Mouse (Mus musculus) kidney, embryonic 14.5 days (tissue): ENCODE measurements at regions not wholly inside any gene's neighbourhood (a gene's known extent, or its start where the extent isn't known, plus 50 kb on each side); places are given as distances from the start of the nearest gene placed in this dataset.

Source experiments
- ATAC-seq: fragments of 200-750 bp; cut with Nextera tagmentation; 2 replicates; pipeline ENCODE4 v1.8.0; 2017; ENCODE audit warnings: moderate number of reproducible peaks, mild to moderate bottlenecking, moderate TSS enrichment, moderate library complexity; ENCODE audit not compliant: low FRiP score, low TSS enrichment
- H3K27ac ChIP-seq: fragments of 300-500 bp; sonication (generic); 2 replicates; pipeline ENCODE4 v1.5.1; 2014; ENCODE audit warnings: low read depth, mild to moderate bottlenecking, low read length, moderate library complexity, mixed read lengths
- H3K27me3 ChIP-seq: fragments of 300-500 bp; sonication (generic); 2 replicates; pipeline ENCODE4 v1.6.1; 2014; ENCODE audit warnings: mild to moderate bottlenecking, low read length; ENCODE audit not compliant: control insufficient read depth, insufficient read depth
- H3K36me3 ChIP-seq: fragments of 300-500 bp; sonication (generic); 2 replicates; pipeline ENCODE4 v1.6.1; 2014; ENCODE audit warnings: low read length, mixed read lengths; ENCODE audit not compliant: control insufficient read depth, insufficient read depth
- H3K4me1 ChIP-seq: fragments of 300-500 bp; sonication (generic); 2 replicates; pipeline ENCODE4 v1.6.1; 2014; ENCODE audit warnings: low read length, mixed read lengths; ENCODE audit not compliant: control insufficient read depth, insufficient read depth
- H3K4me2 ChIP-seq: fragments of 300-500 bp; sonication (generic); replicated peaks from 2 replicates; pipeline ENCODE4 v1.6.1; 2014; ENCODE audit warnings: low read depth, mild to moderate bottlenecking, low read length
- H3K4me3 ChIP-seq: fragments of 300-500 bp; sonication (generic); 2 replicates; pipeline ENCODE4 v1.5.1; 2014; ENCODE audit warnings: mild to moderate bottlenecking, low read length
- H3K9ac ChIP-seq: fragments of 300-500 bp; sonication (generic); 2 replicates; pipeline ENCODE4 v1.6.1; 2014; ENCODE audit warnings: low read depth, mild to moderate bottlenecking, low read length, moderate library complexity
- H3K9me3 ChIP-seq: fragments of 300-500 bp; sonication (generic); 2 replicates; pipeline ENCODE4 v1.6.1; 2016; ENCODE audit warnings: low read length; ENCODE audit not compliant: control insufficient read depth
- WGBS: fragments of 180-500 bp; shearing (Covaris S2); extraction: QIAGEN DNeasy Blood & Tissue Kit; methylation state at CpG from one replicate; pipeline ENCODE4 v1.1.7; 2014; 5-methylcytosine and 5-hydroxymethylcytosine counted together

DNA sequence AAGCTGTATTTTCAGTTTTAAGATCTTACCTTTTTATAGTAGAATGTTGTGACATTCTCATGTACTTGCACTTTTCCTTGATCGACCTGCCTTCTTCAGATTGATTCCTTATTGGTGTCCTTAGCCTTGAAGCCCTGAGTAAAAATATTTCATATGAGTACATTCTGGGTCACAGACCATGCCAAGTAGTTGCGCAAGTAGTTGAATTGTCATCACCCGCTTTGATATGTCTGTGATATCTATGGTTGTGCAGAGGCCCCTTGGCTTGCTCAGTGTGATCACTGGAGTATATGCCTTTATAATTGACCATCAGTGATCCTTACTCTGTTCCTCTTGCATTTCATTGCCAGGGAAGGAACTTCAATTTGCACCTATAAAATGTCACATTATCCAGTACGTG is 131.1 kb upstream of the Reg3g start:
- WGBS = 88% methylated on average over 4 of the region's 4 CpGs
- no peak for ATAC-seq
- no peaks in the 10 kb centered on the region for H3K27me3 ChIP-seq
- no peaks in the 10 kb centered on the region for H3K4me1 ChIP-seq
- no peaks in the 10 kb centered on the region for H3K9me3 ChIP-seq
- H3K9ac ChIP-seq = no peak overlapping the region
- no peak overlapping the region for H3K4me2 ChIP-seq
- H3K4me3 ChIP-seq = no peak overlapping the region
- H3K27ac ChIP-seq = no peak overlapping the region
- H3K36me3 ChIP-seq = no peaks in the 10 kb centered on the region

DNA sequence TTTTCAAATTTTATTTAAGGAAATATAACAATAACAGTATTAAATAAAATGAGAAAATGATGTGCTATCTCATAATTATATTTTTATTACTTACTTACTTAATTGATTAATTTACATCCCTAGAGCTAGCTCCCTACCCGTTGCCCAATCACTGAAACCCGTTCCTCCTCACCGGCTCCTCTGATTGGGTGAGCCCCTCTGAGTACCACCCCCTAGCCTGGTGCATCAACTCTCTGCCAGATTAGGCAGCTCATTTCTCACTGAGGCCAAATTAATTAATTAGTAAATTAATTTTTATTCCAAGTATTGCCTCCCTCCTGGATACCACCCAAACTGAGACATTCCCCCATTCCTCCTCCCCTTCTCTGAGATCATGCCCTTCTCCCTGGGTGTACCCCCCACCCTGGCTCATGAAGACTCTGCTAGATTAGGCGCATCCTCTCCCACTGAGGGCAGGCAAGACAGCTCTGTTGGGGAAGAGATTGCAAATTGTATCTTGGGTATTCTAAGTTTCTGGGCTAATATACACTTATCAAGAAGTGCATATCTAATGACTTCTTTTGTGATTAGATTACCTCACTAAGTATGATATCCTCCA is 101.4 kb upstream of the Reg3g start:
- Histone ChIP-seq H3K9ac (no peak overlapping the region), H3K4me2 (no peak overlapping the region), H3K36me3 (no peaks in the 10 kb centered on the region), H3K27me3 (no peaks in the 10 kb centered on the region), H3K9me3 (no peaks in the 10 kb centered on the region), H3K27ac (no peak overlapping the region), H3K4me3 (no peak overlapping the region), H3K4me1 (no peaks in the 10 kb centered on the region)
- 95% methylated on average over 4 of the region's 4 CpGs for WGBS
- ATAC-seq = no peak

DNA sequence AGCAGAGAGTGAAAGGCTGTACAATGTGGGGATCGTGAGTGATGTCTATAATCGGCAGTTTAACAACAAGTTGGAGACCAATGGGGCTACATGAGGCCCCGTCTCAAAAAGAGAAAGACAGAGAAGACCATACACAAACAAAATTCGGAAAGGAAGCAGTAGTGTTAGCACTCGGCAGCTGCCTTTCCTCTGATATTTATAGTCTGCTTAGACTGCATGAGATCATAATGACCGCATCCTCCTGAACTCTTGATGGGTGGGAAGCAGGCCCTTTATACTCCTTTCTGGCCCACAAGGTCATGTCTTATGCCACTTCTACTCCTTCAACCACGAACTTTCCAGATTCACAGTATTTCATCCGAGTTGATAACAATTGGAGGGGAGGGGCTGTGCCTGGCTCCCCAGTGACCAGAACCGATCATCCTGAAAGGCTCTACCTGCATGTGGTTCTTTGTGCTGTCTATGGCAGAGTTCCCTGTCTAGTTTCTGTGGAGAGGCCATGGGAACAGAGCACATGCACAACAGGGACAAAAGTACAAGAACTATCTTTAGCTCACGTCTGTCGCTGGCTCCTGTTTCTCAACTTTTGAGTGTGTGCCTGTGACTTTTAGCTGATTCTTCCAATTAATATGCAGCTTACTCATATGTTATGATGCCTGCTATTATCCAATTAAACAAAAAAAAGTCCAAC is 84.5 kb upstream of the Reg3g start:
- 0 out of 2 replicates have a peak, but pooled peaks cover 4% of the 10 kb centered on the region for H3K4me1 ChIP-seq
- H3K9ac ChIP-seq = no peak overlapping the region
- no peak overlapping the region for H3K4me3 ChIP-seq
- H3K27me3 ChIP-seq = no peaks in the 10 kb centered on the region
- no peaks in the 10 kb centered on the region for H3K36me3 ChIP-seq
- H3K4me2 ChIP-seq = no peak overlapping the region
- 0 out of 2 replicates have a peak, but pooled peaks have one; percentile 46 for ATAC-seq
- H3K9me3 ChIP-seq = no peaks in the 10 kb centered on the region
- no peak overlapping the region for H3K27ac ChIP-seq
- WGBS = 37% methylated on average over 11 of the region's 11 CpGs

DNA sequence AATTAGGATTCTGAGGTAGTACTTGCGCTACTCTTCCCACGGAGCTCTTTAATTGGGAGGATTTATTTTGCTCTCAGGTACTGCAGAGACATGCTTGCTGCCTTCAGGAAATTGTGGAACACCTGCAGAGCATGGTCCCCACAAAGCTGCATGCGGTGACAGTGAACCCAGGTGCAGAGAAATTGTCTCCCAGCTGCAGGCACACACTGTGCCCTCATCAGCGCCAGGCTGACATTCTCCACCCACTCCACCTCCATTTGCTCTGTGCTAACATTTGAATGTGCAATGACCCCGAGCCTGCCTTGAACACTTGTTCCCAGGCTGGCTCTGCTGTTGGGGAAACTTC is 83.7 kb upstream of the Reg3g start:
- ATAC-seq = peak; percentile 57; the same call in 1 of the 2 replicates
- Histone ChIP-seq H3K27me3 (no peaks in the 10 kb centered on the region), H3K4me2 (no peak overlapping the region), H3K27ac (no peak overlapping the region), H3K9ac (no peak overlapping the region), H3K36me3 (no peaks in the 10 kb centered on the region), H3K9me3 (no peaks in the 10 kb centered on the region), H3K4me3 (no peak overlapping the region), H3K4me1 (0 out of 2 replicates have a peak, but pooled peaks cover 4% of the 10 kb centered on the region)
- 27% methylated on average over 5 of the region's 5 CpGs for WGBS

DNA sequence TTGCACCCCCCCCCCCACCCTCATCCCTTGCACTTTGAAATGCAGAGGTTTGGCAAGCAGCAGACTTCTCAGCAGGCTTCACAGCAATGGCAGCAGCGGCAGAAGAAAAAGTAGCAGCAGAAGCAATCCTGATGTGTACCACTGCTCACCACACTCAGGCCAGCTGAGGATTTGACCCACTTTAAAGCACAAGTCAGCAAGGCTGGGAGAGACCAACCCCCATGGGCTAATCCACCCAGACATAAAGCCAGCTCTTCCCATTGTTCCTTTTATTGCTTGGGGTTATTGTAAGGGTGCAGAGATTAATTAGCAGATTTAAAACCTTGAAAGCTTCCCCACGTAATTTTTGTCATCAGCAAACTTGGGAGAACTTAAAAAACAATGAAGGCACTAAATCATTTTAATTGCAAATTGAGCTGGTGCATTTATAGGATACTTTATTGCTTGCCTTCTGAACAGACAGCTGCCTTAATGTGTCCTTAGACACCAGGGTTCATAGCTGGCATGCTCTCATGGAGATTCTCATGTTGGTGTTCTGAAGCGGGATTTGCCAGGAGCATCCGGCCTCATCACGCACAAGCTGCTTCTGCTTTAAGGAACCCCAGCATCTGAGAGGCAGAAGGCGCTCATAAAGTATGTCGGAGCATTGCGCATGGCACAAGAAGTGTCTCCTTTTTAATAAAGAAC is 83.1 kb upstream of the Reg3g start:
- 23% methylated on average over 8 of the region's 8 CpGs for WGBS
- H3K27ac ChIP-seq = no peak overlapping the region
- no peaks in the 10 kb centered on the region for H3K27me3 ChIP-seq
- no peak overlapping the region for H3K4me3 ChIP-seq
- H3K9ac ChIP-seq = no peak overlapping the region
- no peaks in the 10 kb centered on the region for H3K9me3 ChIP-seq
- no peak overlapping the region for H3K4me2 ChIP-seq
- 0 out of 2 replicates have a peak, but pooled peaks cover 4% of the 10 kb centered on the region for H3K4me1 ChIP-seq
- ATAC-seq = no peak
- H3K36me3 ChIP-seq = no peaks in the 10 kb centered on the region

DNA sequence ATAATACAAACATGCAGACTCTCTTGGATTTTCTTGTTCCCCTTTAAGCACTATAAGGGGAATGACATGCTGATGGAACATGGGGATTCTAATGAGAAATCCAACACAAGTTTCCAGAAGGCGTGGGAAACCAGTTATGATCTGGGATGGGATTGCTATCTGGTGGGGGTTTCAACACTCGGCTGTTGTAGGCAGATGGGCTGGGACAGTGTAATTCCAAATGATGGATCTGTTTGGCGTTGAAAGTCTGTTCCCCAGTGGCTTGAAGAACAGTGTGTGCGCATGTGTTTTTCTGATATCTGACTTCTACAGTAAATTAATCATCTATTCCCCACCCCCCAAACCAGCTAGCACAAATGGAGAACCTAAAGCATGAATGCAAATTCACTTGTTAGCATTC is 79.8 kb upstream of the Reg3g start:
- H3K9ac ChIP-seq = no peak overlapping the region
- no peaks in the 10 kb centered on the region for H3K9me3 ChIP-seq
- H3K27me3 ChIP-seq = no peaks in the 10 kb centered on the region
- ATAC-seq = no peak
- no peak overlapping the region for H3K4me2 ChIP-seq
- no peak overlapping the region for H3K4me3 ChIP-seq
- 76% methylated on average over 4 of the region's 4 CpGs for WGBS
- H3K27ac ChIP-seq = no peak overlapping the region
- H3K4me1 ChIP-seq = 0 out of 2 replicates have a peak, but pooled peaks cover 4% of the 10 kb centered on the region
- H3K36me3 ChIP-seq = no peaks in the 10 kb centered on the region

DNA sequence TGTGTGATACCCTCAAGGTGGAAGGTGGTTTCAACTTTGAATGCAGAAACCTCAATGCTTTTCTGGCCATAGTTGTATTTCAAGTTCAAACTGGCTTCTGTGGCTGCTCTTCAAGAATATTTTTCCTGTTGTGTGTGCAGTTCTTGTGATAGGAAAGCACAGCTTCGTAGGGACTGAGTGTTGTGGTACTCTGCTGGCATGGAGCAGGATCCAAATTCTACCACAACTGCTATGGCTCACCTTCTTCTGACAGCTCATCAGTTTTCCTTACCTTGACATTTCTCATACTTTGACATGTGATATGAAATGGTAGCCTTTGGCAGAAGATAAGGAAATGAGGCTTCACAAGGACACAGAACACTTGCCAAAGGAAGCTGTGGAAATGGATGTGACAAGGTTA is 79.0 kb upstream of the Reg3g start:
- 86% methylated on average over 1 of the region's 1 CpGs for WGBS
- no peak for ATAC-seq

DNA sequence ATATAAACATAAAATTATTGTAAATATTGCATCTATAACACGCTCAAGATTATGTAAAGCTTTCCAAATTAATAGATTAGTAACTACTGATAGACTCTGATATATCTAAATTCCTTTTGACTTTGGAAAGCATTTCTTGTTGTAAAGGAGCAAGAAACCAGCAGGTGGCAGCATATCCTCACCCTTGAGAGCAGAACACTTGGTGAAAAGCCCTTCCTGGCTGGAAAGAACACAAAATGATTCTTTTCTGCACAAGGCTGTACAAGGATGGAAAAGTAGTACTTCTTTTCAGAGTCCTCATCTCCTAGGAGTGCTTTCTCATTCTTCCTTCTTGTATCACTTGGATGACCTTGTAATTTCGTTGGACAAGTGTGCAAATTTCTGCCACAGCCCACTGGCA is 75.6 kb upstream of the Reg3g start:
- ATAC-seq = no peak
- H3K4me2 ChIP-seq = no peak overlapping the region
- no peak overlapping the region for H3K4me3 ChIP-seq
- no peaks in the 10 kb centered on the region for H3K27me3 ChIP-seq
- no peaks in the 10 kb centered on the region for H3K4me1 ChIP-seq
- no peaks in the 10 kb centered on the region for H3K36me3 ChIP-seq
- H3K9me3 ChIP-seq = no peaks in the 10 kb centered on the region
- H3K27ac ChIP-seq = no peak overlapping the region
- 19% methylated on average over 2 of the region's 2 CpGs for WGBS
- H3K9ac ChIP-seq = no peak overlapping the region

More for the DNA sequence above, 79.0 kb upstream of the Reg3g start:
- no peaks in the 10 kb centered on the region for H3K4me1 ChIP-seq
- no peak overlapping the region for H3K9ac ChIP-seq
- H3K27me3 ChIP-seq = no peaks in the 10 kb centered on the region
- no peaks in the 10 kb centered on the region for H3K36me3 ChIP-seq
- H3K4me3 ChIP-seq = no peak overlapping the region
- no peaks in the 10 kb centered on the region for H3K9me3 ChIP-seq
- no peak overlapping the region for H3K4me2 ChIP-seq
- H3K27ac ChIP-seq = no peak overlapping the region

DNA sequence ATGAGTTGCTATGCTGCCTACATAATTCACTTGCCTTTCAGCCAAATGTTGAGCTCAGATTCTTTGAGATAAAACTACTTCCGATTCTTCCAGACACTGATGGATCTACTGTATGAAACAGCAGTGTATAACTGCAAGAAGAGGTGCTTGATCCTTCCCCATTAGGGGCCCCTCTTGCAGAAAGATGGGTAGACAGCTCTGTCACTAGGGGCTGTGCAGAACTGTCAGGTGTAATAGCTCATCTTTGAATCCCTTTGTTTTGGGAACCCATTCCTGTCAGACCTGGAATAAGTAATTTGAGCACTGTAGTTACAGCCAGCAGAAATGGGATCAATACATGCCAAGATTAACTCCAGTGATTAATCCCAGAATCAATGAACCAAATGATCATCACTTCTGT is 68.8 kb upstream of the Reg3g start:
- Histone ChIP-seq H3K4me1 (no peaks in the 10 kb centered on the region), H3K9me3 (no peaks in the 10 kb centered on the region), H3K4me3 (no peak overlapping the region), H3K4me2 (no peak overlapping the region), H3K9ac (no peak overlapping the region), H3K27me3 (no peaks in the 10 kb centered on the region), H3K36me3 (no peaks in the 10 kb centered on the region), H3K27ac (no peak overlapping the region)
- ATAC-seq = no peak
- WGBS = 89% methylated on average over 1 of the region's 1 CpGs
